Mouse (Mus musculus) monocyte, adult 5-6 weeks (primary cell): ENCODE measurements around the gene Prkag2. TPM values are rescaled to one million over a fixed set of nuclear protein-coding genes. Genes with fewer than 3 reads are reported as not detected.

Experiments
- ATAC-seq: fragments of 153-309, 156-312 bp; replicated peaks from 2 replicates; pipeline ENCODE4 v1.8.0; 2017; ENCODE audit warnings: mild to moderate bottlenecking; ENCODE audit not compliant: low TSS enrichment, insufficient number of reproducible peaks, severe bottlenecking, poor library complexity, low FRiP score
- total RNA-seq: library from RNA; stranded (forward); fragments of 200-1000, 200-491, 200-594 nt; gene quantifications from 3 replicates; pipeline ENCODE4 v1.2.3, GENCODE M21; 2017

Prkag2 gene
- total RNA-seq, 1 experiment from 2014 or later = 61.0 TPM

GRCm38 (mm10) chr5:25062506-25063132 is 37.8 kb downstream of the Prkag2 start:
- no peak for ATAC-seq

DNA sequence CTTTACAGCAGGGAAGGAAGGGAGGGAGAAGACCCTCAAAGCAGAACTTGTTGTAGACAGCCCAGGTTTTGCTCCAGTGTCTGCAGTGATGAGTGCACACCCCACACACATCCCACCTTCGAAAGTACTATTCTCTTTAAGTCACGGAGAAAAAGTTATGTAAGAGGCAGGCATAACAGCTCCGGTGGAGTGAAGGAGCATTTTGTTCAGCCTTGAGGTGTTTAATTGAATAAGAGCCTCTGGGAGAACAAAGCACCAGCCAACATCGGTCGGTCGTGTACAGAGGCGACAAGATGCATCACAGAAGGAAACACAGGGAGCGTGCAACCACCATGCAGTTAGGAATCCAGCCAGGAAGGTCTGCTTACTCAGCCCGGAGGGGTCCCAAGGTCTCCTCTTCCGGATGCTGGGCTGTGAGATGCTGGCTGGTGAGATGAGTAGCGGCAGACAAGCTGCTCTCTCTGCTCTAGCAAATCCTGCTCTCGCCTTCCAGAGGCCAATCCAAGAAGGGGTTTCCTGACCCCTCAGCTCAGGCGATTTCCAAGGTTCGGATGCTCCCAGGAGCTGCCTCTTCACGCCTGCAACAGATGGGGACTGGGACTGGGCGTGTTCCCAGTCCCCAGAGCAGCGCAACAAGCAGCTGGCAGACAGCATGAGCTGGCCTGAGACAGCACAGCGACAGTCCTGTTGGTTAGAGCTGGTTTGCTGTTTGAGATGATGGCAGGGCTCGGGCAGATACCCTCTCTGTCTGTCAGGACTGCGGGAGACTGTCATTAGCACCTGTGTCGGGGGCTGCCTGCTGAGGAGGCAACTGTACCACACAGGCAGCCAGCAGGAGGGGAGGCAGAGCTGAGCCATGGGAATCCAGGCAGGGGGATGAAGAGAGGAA is 41.3 kb downstream of the Prkag2 start:
- ATAC-seq = no peak

DNA sequence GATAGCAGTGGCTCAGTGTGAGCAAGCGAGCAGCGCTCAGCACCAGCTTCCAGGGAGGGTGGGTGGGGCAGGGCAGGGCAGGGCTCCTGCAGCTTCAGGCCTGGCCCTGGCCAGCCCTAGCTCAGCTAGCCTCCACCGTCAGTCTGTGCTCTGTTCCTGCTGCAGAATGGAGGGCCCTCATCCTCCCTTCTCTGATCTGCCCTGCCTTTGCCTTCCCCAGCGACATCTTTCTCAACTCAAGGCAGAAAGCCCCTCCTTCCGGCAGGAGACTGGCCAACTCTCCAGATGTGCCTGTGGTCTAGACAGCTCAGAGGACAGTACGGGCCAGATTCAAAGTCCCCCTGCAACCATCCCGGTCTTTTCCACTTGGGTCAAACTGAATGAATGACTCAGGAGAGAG is 42.0 kb downstream of the Prkag2 start:
- no peak for ATAC-seq

- ATAC-seq = no peak
These were observed 45.2 kb downstream of the Prkag2 start for GRCm38 (mm10) chr5:25055288-25055687.

- ATAC-seq = no peak
These were observed 46.3 kb downstream of the Prkag2 start for GRCm38 (mm10) chr5:25053971-25054658.

- 0 out of 2 replicates have a peak, but pooled peaks have one; percentile 19 for ATAC-seq
These were observed 49.6 kb downstream of the Prkag2 start for GRCm38 (mm10) chr5:25050827-25051226.

- ATAC-seq = no peak
These were observed 52.8 kb downstream of the Prkag2 start for GRCm38 (mm10) chr5:25047670-25048069.

DNA sequence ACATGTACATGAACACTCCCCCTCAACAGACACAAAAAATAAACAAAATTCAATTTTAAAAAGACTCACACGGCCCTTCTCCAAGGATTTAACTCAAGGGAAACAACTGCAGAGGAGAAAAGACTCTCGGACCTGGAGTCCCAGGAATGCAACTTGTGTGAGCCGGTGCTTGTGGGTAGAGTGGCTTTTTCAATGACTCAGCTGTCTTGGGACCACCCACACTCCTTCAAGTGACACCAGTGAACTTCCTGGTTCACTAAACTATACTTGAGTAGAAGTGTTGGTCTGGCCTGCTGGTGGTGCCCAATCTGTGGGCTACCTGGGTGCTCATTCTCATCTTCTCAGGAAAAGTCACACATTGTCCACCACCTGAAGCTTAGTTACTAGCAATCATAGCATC is 53.7 kb downstream of the Prkag2 start:
- ATAC-seq = no peak

DNA sequence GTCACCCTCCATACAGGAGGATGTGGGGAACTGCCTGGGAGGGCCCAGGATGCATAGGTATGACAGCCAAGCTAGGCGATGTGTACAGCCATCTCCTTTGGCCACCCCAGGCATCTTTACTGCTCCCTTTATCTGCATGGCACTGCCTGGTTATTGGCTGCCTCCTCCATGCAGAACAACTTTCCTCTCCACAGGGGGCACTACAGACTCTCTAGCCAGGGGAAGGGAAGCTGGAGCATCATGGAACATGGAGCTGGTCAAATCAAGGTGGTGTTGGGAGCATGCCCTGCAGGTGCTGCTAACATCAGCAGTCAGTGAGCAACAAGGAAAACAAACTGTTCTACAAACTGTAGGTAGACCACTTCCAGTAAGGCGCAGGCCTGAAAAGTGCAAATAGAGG is 56.4 kb downstream of the Prkag2 start:
- no peak for ATAC-seq

- peak; percentile 41 for ATAC-seq
These were observed 58.5 kb downstream of the Prkag2 start for GRCm38 (mm10) chr5:25041947-25042346.

DNA sequence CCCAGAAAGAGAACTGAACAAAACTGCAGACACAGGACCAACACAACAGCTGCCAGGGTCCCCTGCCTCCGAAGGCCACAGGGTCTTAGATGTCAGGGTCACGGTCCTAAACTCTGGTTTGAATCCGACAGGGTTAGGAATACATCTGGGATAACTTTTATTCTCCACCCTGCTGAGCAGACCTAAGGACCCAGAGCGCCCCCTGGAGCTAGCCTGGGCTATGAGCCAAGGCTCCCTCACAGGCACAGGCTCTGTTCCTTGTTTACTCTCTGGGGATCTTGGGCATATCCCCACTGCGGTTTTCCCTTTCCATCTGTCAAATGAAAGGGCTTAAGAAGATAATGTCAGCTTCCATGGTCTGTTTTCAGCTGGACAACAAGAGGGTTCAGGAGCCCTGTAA is 59.1 kb downstream of the Prkag2 start:
- no peak for ATAC-seq

- no peak for ATAC-seq
These were observed 59.5 kb downstream of the Prkag2 start for GRCm38 (mm10) chr5:25040903-25041302.

- no peak for ATAC-seq
These were observed 61.6 kb downstream of the Prkag2 start for GRCm38 (mm10) chr5:25038827-25039226.

DNA sequence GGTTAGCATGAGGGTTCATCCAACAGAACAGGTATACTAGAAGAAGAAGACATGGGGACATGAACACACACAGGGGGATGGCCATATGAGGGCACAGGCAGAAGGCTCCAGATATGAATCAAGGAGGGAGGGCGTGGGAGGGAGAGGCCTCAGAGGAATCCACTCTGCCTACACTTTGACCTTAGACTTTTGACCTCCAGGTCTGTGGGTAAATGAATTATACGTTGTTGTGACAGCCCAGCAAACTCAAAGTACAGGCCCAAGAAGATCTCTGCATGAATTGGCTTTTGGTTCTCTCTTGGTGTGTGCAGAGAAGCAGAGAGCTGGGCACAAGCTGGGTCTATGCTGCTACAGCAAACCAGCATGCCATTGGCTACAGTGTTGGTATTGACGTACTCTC is 65.1 kb downstream of the Prkag2 start:
- no peak for ATAC-seq

DNA sequence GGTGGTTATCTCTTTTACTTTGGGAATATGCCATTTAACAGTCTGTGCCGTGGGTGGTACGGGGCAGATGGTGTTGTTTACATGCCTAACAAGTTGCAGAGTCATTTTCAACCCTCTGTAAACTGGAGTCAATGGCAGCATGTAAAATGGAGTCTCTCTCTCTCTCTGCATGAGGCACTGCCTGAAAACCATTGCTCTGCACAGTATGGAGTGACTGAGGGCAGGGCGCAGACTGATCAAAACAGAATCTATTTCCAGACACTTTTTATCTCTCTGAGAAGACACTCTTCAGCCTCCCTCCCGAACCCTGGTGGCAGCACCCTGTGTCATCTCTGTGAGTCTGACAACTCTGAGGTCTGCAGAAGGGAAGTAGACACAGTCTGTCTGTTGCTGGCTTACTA is 69.0 kb downstream of the Prkag2 start:
- ATAC-seq = no peak

GRCm38 (mm10) chr5:25031037-25031436 is 69.4 kb downstream of the Prkag2 start:
- ATAC-seq = no peak

- no peak for ATAC-seq
These were observed 70.2 kb downstream of the Prkag2 start for GRCm38 (mm10) chr5:25030276-25030681.

DNA sequence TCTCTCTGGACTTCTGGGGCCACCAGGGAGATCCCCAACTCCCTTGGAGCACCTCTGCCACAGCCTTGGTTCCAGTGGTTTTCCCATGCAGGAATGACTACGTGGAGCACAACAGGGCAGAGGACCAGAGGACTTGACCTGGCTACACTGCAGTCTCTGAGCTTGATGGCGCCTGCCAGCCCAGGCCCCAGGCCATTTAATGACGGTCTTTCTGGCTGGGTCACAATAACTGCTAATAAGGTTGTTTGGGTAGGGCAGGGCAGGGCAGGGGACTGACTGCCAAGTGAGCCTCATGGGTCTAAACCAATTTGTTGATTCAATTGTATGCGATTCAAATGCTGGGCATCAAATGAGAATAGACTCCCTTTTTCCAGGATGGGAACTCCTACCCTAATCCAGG is 72.8 kb downstream of the Prkag2 start:
- ATAC-seq = no peak

GRCm38 (mm10) chr5:25025309-25026019 is 75.0 kb downstream of the Prkag2 start:
- ATAC-seq = no peak
